Mouse (Mus musculus): ENCODE measurements around the gene Colgalt2. TPM values are rescaled to one million over a fixed set of nuclear protein-coding genes. Genes with fewer than 3 reads are reported as not detected.
"Not testable (repeated sequence)": the region's sequence is repeated elsewhere in the genome, so short reads cannot be mapped to it uniquely, and the experiment has no call there.

Colgalt2 gene
- polyA plus RNA-seq (2012; rRNA removed), result 0.44 and 0.63 TPM in 2 replicates

- Histone ChIP-seq H3K4me1 (ENCODE audit: control insufficient read depth, insufficient read depth, insufficient read length, low read length) (peaks cover 4% of the 10 kb centered on the region), H3K4me3 (ENCODE audit: low read depth, low read length) (peak within 1 kb of the TSS; percentile 61), H3K27ac (ENCODE audit: insufficient read depth, low read depth, low read length) (no peak within 1 kb of the TSS), H3K36me3 (ENCODE audit: control insufficient read depth, insufficient read depth, low read length) (no peaks in the 10 kb centered on the region), H3K27me3 (ENCODE audit: control insufficient read depth, insufficient read depth, low read length) (peaks cover 10% of the 10 kb centered on the region)
- 1% methylated on average over 70 of the region's 70 CpGs for WGBS
- TF ChIP-seq CTCF (IDR thresholded peaks at IDR 0.05; ENCODE audit: extremely low read depth, insufficient read length, insufficient replicate concordance, low read depth, low read length) (no peak), POLR2A (IDR thresholded peaks at IDR 0.05; ENCODE audit: low read depth, low read length) (no peak)
Measured at GRCm38 (mm10) chr1:152399790-152400555, at the start of gene Colgalt2. TSS of gene Colgalt2 (plus strand) at chr1:152399830.

- Histone ChIP-seq H3K4me1 (ENCODE audit: control insufficient read depth, insufficient read depth, insufficient read length, low read length) (no peaks in the 10 kb centered on the region), H3K36me3 (ENCODE audit: control insufficient read depth, insufficient read depth, low read length) (no peaks in the 10 kb centered on the region), H3K27me3 (ENCODE audit: control insufficient read depth, insufficient read depth, low read length) (no peaks in the 10 kb centered on the region), H3K27ac (ENCODE audit: insufficient read depth, low read depth, low read length) (no peak overlapping the region), H3K4me3 (ENCODE audit: low read depth, low read length) (no peak overlapping the region)
- WGBS, result 64% methylated on average over 4 of the region's 4 CpGs
- TF ChIP-seq POLR2A (IDR thresholded peaks at IDR 0.05; ENCODE audit: low read depth, low read length) (no peak), CTCF (IDR thresholded peaks at IDR 0.05; ENCODE audit: extremely low read depth, insufficient read length, insufficient replicate concordance, low read depth, low read length) (no peak)
Measured at GRCm38 (mm10) chr1:152356721-152357120, 42.9 kb upstream of the Colgalt2 start.

DNA sequence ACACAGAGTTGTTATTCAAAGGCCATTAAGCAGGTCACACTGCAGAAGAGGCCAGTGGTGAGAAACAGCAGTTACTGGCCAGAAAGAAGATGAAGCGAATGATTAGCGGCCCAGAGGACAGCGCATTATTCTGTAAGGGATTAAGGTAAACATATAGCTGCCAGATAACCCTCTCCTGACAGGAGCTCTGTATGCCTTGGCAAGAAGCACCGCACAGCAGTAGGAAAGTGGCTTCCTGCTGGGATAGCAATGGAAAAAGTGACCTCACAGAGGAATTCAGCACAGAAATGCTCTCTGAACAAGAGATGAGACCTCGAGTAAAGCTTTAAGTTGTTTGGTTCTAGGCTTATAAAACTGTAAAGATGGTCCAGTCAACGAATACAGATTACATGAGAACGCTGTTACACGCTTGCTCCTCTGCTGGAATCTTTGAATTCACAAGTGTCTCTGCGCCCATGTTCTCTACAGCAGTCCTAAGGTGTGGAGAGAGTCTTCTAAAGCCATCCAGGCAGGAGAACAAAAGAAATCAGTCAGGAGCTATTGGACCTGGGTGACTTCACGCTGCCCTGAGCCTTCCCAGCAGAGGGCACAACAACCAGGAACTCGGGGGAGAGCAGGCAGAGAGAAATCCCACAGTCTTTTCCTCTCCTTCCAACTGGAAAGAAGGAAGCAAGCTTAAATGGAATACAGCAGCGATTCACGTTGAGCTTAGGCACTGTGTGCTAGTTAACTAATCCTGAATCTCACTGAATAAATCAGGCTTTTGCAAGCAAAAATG, 31.1 kb upstream of the Colgalt2 start:
- peaks cover 2% of the 10 kb centered on the region; the same call in 1 of the 2 replicates for H3K36me3 ChIP-seq (ENCODE audit: control insufficient read depth, insufficient read depth, low read length)
- WGBS, result 68% methylated on average over 13 of the region's 13 CpGs
- H3K4me3 ChIP-seq (ENCODE audit: low read depth, low read length), result no peak overlapping the region
- no peak overlapping the region for H3K27ac ChIP-seq (ENCODE audit: insufficient read depth, low read depth, low read length)
- H3K27me3 ChIP-seq (ENCODE audit: control insufficient read depth, insufficient read depth, low read length), result no peaks in the 10 kb centered on the region
- TF ChIP-seq POLR2A (IDR thresholded peaks at IDR 0.05; ENCODE audit: low read depth, low read length), result no peak
- TF ChIP-seq CTCF (IDR thresholded peaks at IDR 0.05; ENCODE audit: extremely low read depth, insufficient read length, insufficient replicate concordance, low read depth, low read length), result no peak
- no peaks in the 10 kb centered on the region for H3K4me1 ChIP-seq (ENCODE audit: control insufficient read depth, insufficient read depth, insufficient read length, low read length)

DNA sequence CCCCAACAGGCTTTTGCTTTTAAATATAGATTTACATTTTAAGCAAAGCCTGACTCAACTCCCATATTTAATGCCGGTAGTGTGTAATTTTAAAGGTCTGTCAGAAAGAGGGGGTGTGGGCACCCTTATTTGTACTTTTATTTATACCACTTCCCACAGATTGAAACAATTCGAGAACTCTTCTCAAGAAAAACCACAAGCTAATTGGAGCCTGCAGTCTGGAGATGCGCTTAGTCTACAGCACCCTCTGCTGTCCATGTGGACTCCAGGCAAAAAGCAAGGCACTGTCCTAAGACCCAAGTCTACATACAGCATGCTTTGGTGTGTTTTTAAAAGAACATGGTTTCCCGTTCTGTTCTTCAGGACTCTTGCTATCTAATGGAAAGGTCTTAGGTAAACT, 30.5 kb upstream of the Colgalt2 start:
- Histone ChIP-seq H3K36me3 (ENCODE audit: control insufficient read depth, insufficient read depth, low read length) (peaks cover 2% of the 10 kb centered on the region; the same call in 1 of the 2 replicates), H3K4me3 (ENCODE audit: low read depth, low read length) (no peak overlapping the region), H3K4me1 (ENCODE audit: control insufficient read depth, insufficient read depth, insufficient read length, low read length) (no peaks in the 10 kb centered on the region), H3K27me3 (ENCODE audit: control insufficient read depth, insufficient read depth, low read length) (no peaks in the 10 kb centered on the region), H3K27ac (ENCODE audit: insufficient read depth, low read depth, low read length) (no peak overlapping the region)
- 34% methylated on average over 4 of the region's 4 CpGs for WGBS
- TF ChIP-seq CTCF (IDR thresholded peaks at IDR 0.05; ENCODE audit: extremely low read depth, insufficient read length, insufficient replicate concordance, low read depth, low read length), result peak; percentile 57; the same call in 1 of the 2 replicates
- TF ChIP-seq POLR2A (IDR thresholded peaks at IDR 0.05; ENCODE audit: low read depth, low read length), result no peak

GRCm38 (mm10) chr1:152378311-152378710, 21.3 kb upstream of the Colgalt2 start:
- WGBS, result 92% methylated on average over 5 of the region's 5 CpGs
- Histone ChIP-seq H3K27ac (ENCODE audit: insufficient read depth, low read depth, low read length) (no peak overlapping the region), H3K27me3 (ENCODE audit: control insufficient read depth, insufficient read depth, low read length) (no peaks in the 10 kb centered on the region), H3K4me3 (ENCODE audit: low read depth, low read length) (no peak overlapping the region), H3K36me3 (ENCODE audit: control insufficient read depth, insufficient read depth, low read length) (peaks cover 8% of the 10 kb centered on the region), H3K4me1 (ENCODE audit: control insufficient read depth, insufficient read depth, insufficient read length, low read length) (no peaks in the 10 kb centered on the region)
- TF ChIP-seq CTCF (IDR thresholded peaks at IDR 0.05; ENCODE audit: extremely low read depth, insufficient read length, insufficient replicate concordance, low read depth, low read length), result no peak

GRCm38 (mm10) chr1:152384589-152384988, 15.0 kb upstream of the Colgalt2 start:
- peaks cover 2% of the 10 kb centered on the region; the same call in 1 of the 2 replicates for H3K4me1 ChIP-seq (ENCODE audit: control insufficient read depth, insufficient read depth, insufficient read length, low read length)
- no peak for TF ChIP-seq POLR2A (IDR thresholded peaks at IDR 0.05; ENCODE audit: low read depth, low read length)
- TF ChIP-seq CTCF (IDR thresholded peaks at IDR 0.05; ENCODE audit: extremely low read depth, insufficient read length, insufficient replicate concordance, low read depth, low read length), result no peak

GRCm38 (mm10) chr1:152385693-152386092, 13.9 kb upstream of the Colgalt2 start:
- not testable (repeated sequence) for H3K27ac ChIP-seq (ENCODE audit: insufficient read depth, low read depth, low read length); H3K4me1 ChIP-seq (ENCODE audit: control insufficient read depth, insufficient read depth, insufficient read length, low read length); H3K4me3 ChIP-seq (ENCODE audit: low read depth, low read length); H3K27me3 ChIP-seq (ENCODE audit: control insufficient read depth, insufficient read depth, low read length); H3K36me3 ChIP-seq (ENCODE audit: control insufficient read depth, insufficient read depth, low read length)
- WGBS, result 12% methylated on average over 2 of the region's 4 CpGs

More at GRCm38 (mm10) chr1:152384589-152384988, 15.0 kb upstream of the Colgalt2 start:
- H3K36me3 ChIP-seq (ENCODE audit: control insufficient read depth, insufficient read depth, low read length), result peaks cover 3% of the 10 kb centered on the region; the same call in 1 of the 2 replicates
- no peak overlapping the region for H3K4me3 ChIP-seq (ENCODE audit: low read depth, low read length)
- WGBS, result 98% methylated on average over 1 of the region's 1 CpGs
- no peaks in the 10 kb centered on the region for H3K27me3 ChIP-seq (ENCODE audit: control insufficient read depth, insufficient read depth, low read length)
- H3K27ac ChIP-seq (ENCODE audit: insufficient read depth, low read depth, low read length), result no peak overlapping the region

Data from small intestine, adult 2 months (tissue).